Mouse (Mus musculus): ENCODE data around the gene Cacna1g.
A peak's percentile ranks its signal among the peaks of the same experiment; 100 is the strongest.

Gene Cacna1g

DNA sequence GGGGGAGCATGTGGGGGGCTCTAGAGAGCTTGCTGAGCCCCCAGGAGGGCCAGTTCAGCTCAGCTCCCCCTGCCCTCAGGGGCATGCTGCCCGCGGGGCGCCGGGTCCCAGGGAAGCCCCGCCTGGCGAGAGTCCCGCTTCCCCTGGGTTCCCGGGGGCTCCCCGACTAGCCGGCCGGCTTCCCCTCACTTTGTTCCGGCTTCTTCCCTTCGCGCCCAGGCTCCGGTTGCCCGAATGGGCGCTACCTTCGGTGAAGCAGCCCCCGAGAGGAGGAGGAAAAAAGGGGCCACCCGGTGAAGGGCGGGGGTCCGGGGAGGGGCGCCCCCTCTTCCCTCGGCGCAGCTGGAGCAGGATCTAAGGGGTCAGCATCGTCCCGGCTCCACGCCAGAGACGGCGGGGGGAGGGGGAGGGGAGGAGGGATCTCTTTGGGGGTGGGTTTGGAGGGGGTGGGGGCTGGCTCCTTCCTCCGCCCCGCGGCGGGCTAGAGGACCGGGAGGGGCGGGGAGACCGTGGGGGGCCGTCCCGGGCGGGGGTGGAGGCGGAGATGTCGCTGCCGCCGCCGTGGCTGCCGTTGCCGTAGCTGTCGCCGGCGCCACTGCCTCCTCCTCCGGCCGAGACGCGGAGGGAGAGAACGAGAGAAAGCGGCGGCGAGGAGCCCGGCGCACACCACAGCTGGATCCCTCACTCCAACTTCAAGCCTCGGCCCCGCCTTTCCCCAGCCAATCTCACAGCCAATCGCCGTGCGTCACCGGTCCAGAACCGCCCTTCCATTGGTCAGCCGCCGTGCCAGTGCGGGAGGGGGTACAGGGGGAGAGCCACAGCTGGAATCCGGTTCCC is at the start of gene Cacna1g:
Gene Cacna1g (minus strand): TSS at position 492 of the 837 bp plus-strand sequence.
- peak; percentile 87 to 89 for DNase-seq (ENCODE audit: low spot score in 2 of 2)

DNA sequence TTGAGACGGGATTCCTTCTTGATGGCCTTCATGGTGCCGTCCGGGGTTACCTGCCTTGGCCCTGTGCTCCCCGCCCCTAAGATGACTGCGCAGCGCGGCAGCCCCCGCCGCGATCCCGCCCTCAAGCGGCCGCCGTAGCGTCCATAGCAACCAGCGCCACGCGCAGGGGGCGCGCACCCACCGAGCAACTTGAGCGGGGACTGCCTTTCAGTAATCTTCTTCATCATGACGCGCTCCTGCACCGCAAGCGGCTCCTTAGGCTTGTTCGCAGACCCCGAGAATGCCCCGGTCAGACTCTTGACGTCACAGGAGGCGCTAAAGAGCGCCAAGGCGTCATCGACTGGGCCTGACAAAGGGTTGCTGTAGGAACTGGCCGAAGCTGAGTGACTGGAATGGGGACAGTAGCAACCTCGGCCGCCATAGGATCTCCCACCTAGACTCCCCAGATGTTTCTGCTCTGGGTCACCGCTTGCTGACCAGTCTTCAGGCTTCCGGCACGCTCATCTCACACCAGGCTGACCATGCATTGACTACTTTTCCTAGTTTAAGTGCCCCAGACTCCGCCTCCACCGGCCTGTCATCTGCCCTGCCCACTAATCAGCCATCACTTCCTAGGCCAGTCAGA is 47.3 kb upstream of the Cacna1g start, which contains the start of gene Mycbpap:
Gene Mycbpap (minus strand): TSS at position 524 of the 625 bp plus-strand sequence.
- DNase-seq (ENCODE audit: low spot score in 2 of 2), result peak; percentile 56 to 70

DNA sequence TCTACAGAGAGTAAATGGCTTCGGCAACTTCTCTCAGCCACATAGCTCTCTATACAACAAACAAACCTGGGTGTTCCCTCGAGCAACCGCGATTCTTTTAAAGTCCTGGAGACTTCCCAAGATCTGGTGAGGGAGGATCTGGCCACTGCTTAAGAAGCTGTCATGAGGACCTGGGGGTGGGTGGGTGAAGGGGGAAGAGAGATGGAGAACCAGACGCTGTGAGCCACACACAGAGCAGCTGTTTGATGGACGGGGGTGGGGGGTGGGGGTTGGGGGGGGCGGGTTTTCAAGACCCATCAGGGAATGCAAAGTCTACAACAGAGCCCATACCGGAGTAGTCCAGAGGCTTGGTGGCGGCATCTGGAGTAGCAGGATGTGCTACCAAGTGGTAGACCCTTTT is 39.5 kb upstream of the Cacna1g start:
- DNase-seq (ENCODE audit: low spot score in 2 of 2), result no peak

DNA sequence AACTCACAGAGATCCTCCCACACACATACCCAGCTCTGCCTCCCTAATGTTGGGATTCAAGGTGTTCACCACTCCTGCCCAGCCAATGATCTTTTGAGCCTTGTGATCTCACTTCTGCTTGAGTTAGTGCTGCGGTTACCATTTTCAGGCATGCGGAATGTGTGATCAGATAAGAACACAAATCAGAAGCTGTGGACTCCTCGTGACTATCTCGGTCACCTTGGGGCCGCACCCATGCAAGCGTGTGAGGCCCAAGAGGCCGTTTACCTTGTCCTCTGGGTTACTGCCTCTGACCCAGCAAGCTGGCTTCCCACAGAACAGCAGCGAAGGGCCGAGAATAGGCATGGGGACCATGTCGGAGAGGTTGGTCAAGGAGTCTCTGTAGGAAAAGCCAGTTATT is 35.0 kb upstream of the Cacna1g start:
- no peak for DNase-seq (ENCODE audit: low spot score in 2 of 2)

DNA sequence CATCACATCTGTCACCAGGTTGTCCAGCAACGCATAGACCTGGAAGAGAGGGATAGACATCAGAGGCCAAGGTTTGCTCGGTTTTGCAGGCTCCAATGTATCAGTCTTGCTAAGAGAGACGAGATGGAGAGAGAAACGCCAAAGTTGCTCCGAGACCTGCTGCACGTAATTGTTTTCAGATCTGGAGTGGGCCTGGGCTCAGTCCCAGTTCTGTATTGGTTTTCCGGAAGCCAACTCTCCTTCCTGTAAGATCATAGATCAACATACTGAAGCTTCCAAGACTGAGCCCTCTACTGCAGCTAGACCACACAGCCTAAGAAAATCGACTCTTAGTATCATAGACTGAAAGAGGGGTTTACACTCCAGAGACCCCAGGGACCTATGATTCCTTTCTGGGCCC is 27.5 kb upstream of the Cacna1g start:
- DNase-seq (ENCODE audit: low spot score in 2 of 2), result no peak

DNA sequence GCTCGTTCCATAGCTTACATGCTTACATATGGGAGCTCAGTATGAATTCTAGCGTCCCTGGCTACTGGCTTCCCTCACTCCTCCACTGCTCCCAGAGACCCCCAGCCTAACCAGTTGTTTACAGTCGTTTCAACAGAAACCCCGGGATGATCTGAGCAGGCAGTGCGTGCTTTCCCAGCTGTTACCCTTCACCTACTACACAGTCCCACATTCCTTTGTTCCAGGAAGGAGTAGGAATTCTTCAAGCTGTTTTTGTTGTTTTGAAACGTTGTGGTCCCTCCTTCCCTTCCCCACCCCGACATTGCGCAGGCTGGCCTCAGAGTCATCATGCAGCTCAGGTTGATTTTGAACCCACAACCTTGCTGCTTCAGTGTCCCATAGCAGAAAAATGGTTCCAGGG is 26.4 kb upstream of the Cacna1g start:
- DNase-seq (ENCODE audit: low spot score in 2 of 2), result no peak

DNA sequence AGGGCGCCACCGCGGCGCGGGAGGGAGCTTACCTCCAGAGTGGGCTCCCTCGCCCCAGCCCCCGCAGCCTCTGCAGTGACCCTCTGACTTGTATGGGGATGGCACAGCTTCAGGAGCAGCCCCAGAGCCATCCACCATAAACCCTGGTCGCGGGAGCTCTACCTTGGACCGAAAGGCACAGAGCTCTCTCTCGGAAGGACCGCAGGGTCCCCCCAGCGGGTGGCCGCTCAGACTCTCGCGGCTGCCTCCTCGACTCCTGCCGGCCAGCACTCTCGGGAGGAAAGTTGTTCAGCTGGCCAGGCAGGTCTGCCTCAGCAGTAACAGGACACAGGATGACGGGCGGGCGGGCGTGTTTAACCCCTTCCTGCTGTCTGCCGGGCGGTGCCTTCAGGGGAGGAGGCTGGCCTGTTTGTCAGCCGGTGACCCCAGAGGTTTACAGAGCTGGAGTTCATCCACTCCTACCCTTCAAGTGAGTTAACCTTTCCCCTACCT is 25.7 kb upstream of the Cacna1g start, which contains the start of gene Epn3:
Gene Epn3 (minus strand): TSS at position 314 of the 492 bp plus-strand sequence.
- no peak for DNase-seq (ENCODE audit: low spot score in 2 of 2)

DNA sequence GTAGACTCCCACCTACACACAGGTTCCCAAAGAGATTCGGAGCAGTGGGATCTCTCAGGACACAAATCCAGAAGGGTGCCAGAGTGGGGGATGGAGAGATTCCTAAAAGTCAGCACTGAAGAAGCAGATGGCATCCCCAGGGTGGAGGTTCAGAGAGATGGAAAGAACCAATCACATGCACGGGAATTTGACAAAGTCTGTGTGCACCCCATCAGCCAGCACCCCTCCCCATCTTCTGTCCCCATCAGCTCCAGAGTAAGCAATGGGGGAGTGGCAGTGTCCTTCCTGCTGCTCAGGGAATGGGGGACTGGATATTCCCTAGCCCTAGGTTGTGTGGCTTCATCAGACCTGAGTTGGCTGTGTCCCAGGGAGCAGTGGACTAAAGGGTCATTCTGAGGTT is 25.0 kb upstream of the Cacna1g start:
- DNase-seq (ENCODE audit: low spot score in 2 of 2), result no peak

DNA sequence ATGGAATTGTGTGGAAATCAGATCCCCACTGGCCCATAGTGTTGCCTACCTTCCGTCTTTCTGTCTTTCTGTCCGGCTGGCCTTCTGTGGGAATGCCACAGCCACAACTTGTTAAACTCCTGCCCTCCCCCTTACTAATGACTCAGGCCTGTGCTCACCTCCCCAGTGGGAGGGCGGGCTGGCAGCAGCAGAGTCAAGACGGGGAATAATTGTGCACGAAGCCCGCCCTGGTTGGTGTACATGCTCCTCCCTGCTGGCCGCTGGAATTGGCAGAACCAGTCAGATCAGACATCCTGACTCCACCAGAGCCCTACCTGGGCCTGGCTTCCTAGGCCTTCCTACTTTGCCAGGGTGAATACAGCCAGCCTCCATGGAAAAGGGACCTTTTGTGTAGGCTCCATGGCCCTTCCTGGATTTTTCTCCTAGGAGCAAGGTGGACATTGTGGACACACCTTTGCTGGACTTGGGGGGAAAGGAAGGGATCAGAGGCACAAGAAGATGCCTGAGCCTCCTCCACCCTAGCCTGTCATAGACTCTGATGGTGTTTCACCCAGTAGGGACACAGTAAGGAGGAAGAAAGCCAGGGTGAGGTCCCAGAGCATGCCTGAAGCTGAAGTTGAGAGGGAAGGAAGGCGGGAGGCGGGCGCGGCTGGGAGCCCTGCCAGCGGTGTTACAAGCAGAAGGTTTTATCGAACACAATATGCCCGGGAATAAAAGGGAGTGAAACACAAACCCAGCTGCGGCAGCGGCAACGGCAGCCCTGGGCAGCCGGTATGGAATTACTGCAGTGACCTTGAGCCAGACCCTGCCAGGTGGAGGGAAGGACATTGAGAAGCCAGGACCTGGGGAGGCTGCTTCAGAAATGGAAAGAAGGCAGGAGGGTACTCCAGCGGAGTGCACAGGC is 24.3 kb upstream of the Cacna1g start:
- peak; percentile 54 to 64 for DNase-seq (ENCODE audit: low spot score in 2 of 2)

DNA sequence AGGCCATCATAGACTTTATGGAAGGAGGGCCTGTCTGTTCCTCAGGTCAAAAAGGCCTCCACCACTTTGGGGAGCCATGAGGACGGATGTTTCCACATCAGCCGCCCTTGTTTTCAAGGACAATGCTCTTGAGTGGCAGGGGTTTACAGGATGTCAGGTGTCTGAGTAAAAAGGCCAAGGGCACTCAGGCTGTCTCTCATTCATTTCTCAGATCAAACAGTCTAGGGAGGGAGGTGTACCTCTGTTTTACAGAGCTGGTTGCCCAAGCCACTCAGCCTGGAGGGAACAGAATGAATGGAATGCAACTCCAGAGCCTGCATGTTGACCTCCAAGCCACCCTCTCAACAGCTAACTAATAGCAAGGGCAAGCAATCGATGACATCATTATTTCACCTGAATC is 21.4 kb upstream of the Cacna1g start:
- DNase-seq (ENCODE audit: low spot score in 2 of 2), result no peak

DNA sequence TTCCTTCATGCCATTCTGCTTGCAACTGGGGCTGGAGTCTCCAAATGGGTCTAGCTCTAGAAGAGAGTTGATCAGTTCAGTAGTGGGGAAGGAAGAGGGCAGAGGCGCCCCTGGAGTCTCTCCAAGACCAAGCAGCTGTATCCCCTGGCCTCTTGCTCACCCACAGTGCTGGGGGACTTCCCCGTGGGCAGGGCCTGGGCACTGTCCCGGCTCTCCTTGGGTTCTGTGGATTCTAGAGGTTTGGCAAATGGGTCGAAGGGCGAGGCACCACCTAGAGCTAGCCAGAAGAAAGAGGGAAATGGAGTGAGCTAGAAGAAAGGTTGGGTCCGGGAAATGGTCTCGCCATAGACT is 17.7 kb upstream of the Cacna1g start:
- DNase-seq (ENCODE audit: low spot score in 2 of 2), result no peak

DNA sequence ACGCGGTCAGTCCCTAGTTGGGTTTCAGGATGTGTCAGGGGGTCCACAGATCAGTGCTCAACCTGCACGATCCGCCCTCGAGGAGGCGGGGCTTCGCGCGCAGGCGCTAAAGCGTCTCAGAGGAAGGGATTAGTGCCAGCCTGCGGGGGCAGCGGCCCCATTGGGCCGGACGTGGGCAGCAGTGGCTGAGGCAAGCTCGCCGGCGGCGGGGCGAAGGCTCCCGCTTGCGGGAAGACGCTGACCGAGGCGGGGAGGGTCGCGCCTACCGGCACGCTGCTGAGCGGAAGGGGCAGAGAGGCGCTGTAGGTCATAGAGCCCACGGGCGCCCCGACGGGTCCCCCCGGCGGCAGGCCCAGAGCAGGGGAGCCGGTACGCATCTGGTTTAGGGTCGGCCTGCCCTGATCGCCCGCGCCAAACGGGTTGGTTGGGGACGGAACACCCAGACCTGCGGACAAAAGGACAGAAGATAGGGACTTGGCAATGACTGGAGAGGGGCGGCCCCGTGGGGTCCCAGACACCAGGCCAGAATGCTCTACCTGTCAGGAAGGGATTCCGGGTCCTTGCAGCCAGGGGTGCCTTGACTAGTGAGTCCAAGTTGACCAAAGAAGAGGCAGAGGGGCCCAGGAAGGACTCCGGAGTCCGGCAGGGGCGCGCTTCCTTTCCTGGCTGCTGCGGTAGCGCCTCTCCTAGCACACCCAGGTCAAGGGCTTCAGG is 17.2 kb upstream of the Cacna1g start:
- DNase-seq (ENCODE audit: low spot score in 2 of 2), result peak; percentile 52 to 58

DNA sequence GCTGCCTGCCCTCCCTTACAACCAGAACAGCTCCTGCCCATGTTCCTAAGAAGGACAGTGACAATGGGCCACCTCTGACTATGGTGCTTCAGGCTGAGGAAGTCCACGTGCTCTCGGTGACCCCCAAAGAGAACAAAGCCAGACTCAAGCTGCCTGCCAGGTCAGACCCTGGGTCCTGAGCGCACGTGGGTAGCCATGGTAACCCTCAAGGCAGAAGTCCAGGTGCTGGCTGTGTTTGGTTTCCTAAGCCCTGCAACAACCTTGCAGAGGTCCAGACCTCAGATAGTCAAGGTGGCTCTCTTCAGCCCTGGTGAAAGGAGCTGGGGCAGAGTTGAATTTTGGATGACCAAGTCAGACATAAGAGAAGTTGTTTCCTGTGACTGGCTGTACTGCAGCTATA is 15.7 kb upstream of the Cacna1g start:
- no peak for DNase-seq (ENCODE audit: low spot score in 2 of 2)

DNA sequence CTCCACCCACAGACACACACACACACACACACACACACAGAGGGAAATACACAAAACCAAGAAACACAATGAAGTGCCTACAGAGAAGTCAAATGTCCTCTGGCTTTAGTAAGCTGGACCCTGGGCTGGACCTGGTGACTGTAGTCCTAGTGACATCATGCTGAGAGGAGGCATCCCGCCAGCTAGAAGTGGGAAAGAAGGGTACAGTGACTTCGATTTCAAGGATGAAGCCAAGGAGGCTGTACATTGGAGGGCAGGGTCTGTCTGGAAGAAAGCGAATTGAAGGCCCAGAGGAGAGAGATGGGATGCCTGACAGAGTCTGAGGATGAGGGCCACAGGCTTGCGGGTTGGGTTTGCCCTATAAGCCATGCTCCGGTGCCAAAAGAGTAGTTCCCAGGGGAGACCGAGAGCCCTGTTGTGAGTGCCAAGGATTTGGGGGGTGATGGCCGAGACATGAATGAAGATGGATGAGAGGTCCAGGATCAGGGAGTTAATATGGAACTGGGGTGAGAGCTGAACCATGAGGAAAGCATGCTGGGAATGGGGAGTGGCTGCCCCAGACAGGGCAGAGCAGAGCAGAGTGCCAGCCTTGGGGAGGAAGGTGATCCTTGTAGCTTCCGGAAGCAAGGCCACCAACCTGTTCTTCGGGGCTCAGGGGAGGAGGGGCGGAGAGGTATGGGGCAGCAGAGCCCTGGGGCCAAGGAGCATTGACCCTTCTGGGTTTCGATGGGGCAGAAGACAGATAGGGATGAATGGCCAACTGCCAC is 15.0 kb upstream of the Cacna1g start:
- no peak for DNase-seq (ENCODE audit: low spot score in 2 of 2)

DNA sequence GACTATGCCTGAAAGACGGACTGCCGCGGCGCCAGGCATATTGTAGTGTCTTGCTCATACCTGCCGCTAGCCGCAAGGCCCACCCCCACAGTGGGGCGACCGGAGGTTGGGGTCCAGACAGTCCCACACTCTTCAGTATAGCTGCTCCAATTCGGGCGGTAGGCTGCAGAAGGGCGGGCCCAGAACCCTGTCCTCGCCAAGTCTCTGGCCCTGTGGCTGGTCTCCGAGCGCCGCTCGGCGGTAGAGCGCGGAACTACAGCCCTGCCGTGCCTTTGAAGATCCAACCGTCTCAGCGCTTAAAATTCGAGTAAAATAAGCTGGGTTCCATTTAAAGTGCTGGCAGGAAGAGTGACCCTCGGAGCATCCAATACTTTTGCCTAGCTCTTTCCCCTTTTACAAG is 12.0 kb upstream of the Cacna1g start, which contains the start of gene Spata20:
Gene Spata20 (minus strand): TSS at position 179 of the 400 bp plus-strand sequence.
- peak; percentile 94 to 95 for DNase-seq (ENCODE audit: low spot score in 2 of 2)

DNA sequence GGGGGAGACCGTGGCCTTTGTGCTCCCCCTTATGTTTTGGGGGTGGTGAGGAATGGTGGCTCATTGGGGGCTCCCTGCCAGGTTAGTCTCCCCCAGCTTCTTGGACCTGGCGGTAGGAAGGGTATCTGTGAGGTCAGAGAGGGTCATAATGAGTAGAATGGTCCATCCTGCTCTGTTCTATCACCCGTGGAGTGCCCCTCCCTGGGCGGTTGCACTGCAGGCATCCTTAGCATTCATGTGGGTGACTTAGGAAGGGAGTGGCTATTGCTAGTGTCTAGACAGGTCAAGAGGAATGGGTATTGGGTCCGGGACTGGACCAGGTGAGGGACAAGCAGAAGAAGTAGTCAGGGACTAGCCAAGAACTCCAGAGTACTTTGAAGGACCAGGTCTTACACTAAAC is 11.2 kb upstream of the Cacna1g start:
- no peak for DNase-seq (ENCODE audit: low spot score in 2 of 2)

DNA sequence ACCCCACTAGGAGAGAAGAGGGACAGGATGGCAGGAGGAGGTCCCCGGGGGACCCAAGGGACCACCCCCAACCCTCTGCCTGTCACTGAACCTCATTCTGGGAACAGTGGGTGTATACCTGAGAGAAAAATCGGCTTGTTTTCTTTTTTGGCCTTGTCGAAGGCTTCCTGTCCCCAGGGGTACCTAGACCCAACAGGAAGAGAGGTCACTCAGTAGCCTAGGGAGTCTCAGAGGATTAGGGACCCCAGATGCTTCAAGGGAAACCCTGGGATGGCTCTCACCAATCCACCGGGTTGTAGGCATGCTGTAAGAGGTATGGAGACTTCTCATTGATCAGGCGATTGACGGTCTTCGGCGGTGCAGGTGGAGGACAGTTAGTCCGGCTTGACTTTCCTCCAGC is 10.6 kb upstream of the Cacna1g start:
- DNase-seq (ENCODE audit: low spot score in 2 of 2), result no peak

DNA sequence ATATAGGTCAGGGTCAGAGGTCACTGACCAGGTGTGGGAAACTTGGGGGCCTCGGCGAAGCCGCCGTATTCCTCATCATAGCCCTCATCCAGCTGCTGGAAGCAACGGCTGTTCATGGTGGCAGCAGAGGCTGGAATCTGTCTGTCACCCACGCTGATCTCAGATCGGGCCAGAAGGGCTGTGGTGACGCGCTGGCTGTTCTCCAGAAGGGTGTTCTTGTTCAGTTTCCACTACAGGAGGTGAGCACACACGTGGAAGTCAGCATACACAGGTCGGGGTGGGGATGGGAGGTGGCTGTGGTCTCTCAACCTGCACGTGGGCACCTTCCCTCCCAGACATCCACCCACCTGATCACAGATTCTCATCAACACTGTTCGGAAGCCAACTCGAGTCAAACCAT is 9.9 kb upstream of the Cacna1g start:
- no peak for DNase-seq (ENCODE audit: low spot score in 2 of 2)

DNA sequence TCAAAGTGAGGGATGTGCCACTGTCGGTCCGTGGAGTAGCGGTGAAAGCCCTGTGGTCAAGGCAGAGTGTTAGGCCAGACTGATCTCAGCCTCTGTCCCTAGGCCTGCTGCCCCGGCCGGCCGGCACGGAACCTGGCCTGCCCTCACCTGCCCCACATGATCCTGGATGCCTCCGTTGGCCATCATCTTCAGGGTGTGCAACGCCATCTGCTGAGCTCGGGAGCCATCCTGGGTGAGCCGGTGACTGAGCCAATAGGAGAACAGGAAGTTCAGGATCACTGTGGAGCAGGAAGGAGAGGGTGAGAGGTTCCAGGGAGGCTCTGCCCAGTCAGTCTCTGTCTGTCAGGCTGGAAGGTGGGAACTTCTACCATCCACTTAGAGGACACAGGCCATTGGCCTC is 9.4 kb upstream of the Cacna1g start:
- DNase-seq (ENCODE audit: low spot score in 2 of 2), result no peak

DNA sequence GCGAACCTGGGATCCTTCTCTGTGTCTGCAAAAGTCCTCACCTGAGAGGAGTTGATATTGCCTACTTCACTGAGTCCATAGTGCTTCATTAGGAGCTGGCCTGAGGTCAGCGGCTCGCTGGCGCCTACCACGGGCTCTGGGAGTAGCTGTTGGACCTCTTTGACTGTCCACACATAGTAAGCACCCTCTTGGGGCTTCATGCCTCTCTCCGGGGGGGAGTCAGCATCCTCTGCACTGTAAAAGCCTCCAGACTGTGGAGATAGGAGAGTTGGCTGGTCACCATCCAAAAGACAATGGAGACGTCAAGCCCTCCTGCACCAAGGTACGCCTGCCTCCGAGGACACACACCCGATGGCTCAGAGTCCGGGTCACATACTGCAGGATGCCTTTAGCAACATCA is 8.7 kb upstream of the Cacna1g start:
- no peak for DNase-seq (ENCODE audit: low spot score in 2 of 2)

DNA sequence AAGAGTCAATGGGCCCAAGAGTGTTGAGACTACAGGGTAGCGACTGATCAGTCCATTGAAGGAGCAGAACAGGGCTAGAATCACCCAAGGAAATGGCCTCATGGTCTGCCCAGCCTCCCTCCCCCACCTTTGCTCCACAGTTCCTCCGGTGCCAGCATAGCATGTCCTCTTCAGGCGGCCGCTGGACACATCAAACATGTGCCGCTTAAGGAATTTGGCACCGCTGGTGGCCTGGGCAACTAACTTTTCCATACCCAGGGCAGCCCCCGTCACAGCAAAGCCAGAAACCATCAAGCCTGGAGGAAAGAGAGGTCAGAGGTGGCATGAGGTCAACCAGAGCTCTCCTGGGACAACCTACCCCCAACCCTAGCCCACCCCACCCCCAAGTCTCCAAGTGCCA is 8.0 kb upstream of the Cacna1g start:
- no peak for DNase-seq (ENCODE audit: low spot score in 2 of 2)
